Mouse (Mus musculus) liver, embryonic 14.5 days (tissue): ENCODE measurements around the gene Fam186a.

Experiments used
- CTCF ChIP-seq: IDR thresholded peaks from 2 replicates; pipeline ENCODE4 v1.5.1; 2016; ENCODE audit warnings: antibody characterized with exemption, low read depth, control low read depth
- EP300 ChIP-seq: IDR thresholded peaks from 2 replicates; pipeline ENCODE4 v1.6.1; 2016; ENCODE audit warnings: antibody characterized with exemption, low read depth

GRCm38 (mm10) chr15:99974476-99975220 is 7.8 kb upstream of the Fam186a start:
- TF ChIP-seq CTCF (no peak), EP300 (no peak)
